Mouse (Mus musculus): ENCODE data around the gene 4933402D24Rik. TPM values are rescaled to one million over a fixed set of nuclear protein-coding genes. Genes with fewer than 3 reads are reported as not detected.

4933402D24Rik gene
- polyA plus RNA-seq, 1 experiment from 2014 or later = 0.43 TPM

Other genes with a start within 250 kb of the 4933402D24Rik start
- not detected in 2 replicates for gene Gm39653, start 153.3 kb downstream of the 4933402D24Rik start, polyA plus RNA-seq (2014; fragmentation: Nextera tagmentation; extraction: Ambion mirVana)
- 0.07 TPM in 1 of 2 replicates, not detected in the other for gene Dytn, start 82.3 kb downstream of the 4933402D24Rik start, polyA plus RNA-seq (2014; fragmentation: Nextera tagmentation; extraction: Ambion mirVana)
- 0.24 and 0.43 TPM in 2 replicates for gene Mdh1b, start 38.9 kb downstream of the 4933402D24Rik start, polyA plus RNA-seq (2014; fragmentation: Nextera tagmentation; extraction: Ambion mirVana)
- gene Fastkd2, start 38.7 kb downstream of the 4933402D24Rik start, polyA plus RNA-seq (2014; fragmentation: Nextera tagmentation; extraction: Ambion mirVana) = 42.7 and 45.2 TPM in 2 replicates